Mouse (Mus musculus) heart, embryonic 10.5 days (tissue): ENCODE results near the gene Cwc27. TPM values are rescaled to one million over a fixed set of nuclear protein-coding genes. Genes with fewer than 3 reads are reported as not detected.
A peak's percentile ranks its signal among the peaks of the same experiment; 100 is the strongest.

Experiments used
- DNase-seq: peaks from one replicate; pipeline ENCODE4 v3.0.0-alpha.2; 2017; ENCODE audit warnings: low spot score
- H3K27ac ChIP-seq: fragments of 300-500 bp; sonication (generic); 2 replicates; pipeline ENCODE4 v1.5.1; 2016; ENCODE audit warnings: mild to moderate bottlenecking
- H3K27me3 ChIP-seq: fragments of 300-500 bp; sonication (generic); 2 replicates; pipeline ENCODE4 v1.6.1; 2016; ENCODE audit warnings: mild to moderate bottlenecking; ENCODE audit not compliant: poor library complexity, insufficient read depth, severe bottlenecking
- H3K36me3 ChIP-seq: fragments of 300-500 bp; sonication (generic); 2 replicates; pipeline ENCODE4 v1.6.1; 2016; ENCODE audit warnings: mild to moderate bottlenecking, moderate library complexity
- H3K4me1 ChIP-seq: fragments of 300-500 bp; sonication (generic); 2 replicates; pipeline ENCODE4 v1.6.1; 2016; ENCODE audit warnings: mild to moderate bottlenecking
- H3K4me3 ChIP-seq: fragments of 300-500 bp; sonication (generic); 2 replicates; pipeline ENCODE4 v1.5.1; 2016; ENCODE audit warnings: mild to moderate bottlenecking, moderate library complexity
- H3K9me3 ChIP-seq: fragments of 300-500 bp; sonication (generic); 2 replicates; pipeline ENCODE4 v1.6.1; 2016; ENCODE audit warnings: mild to moderate bottlenecking, moderate library complexity
- WGBS: fragments of 180-500 bp; shearing (Covaris S2); methylation state at CpG from one replicate; pipeline ENCODE4 v1.1.7; 2016; 5-methylcytosine and 5-hydroxymethylcytosine counted together
- polyA plus RNA-seq: library from polyadenylated mRNA; unstranded; fragments of >200 nt; fragmentation: Nextera tagmentation; extraction: Ambion mirVana; gene quantifications from 2 replicates; pipeline ENCODE4 v1.2.1, GENCODE M21; 2016

Cwc27 gene
- polyA plus RNA-seq, 1 experiment from 2014 or later = 29.7 TPM

- WGBS = 88% methylated on average over 5 of the region's 5 CpGs
Measured at GRCm38 (mm10) chr13:104656666-104657272, 160.2 kb downstream of the Cwc27 start.

GRCm38 (mm10) chr13:104655137-104655536 is 161.8 kb downstream of the Cwc27 start:
- no peak for DNase-seq
- no peaks in the 10 kb centered on the region for H3K4me1 ChIP-seq
- no peak overlapping the region for H3K27ac ChIP-seq
- H3K36me3 ChIP-seq = 0 out of 2 replicates have a peak, but pooled peaks cover 2% of the 10 kb centered on the region
- H3K27me3 ChIP-seq = no peaks in the 10 kb centered on the region
- no peak overlapping the region for H3K4me3 ChIP-seq
- no peaks in the 10 kb centered on the region for H3K9me3 ChIP-seq
- 84% methylated on average over 3 of the region's 3 CpGs for WGBS

More at GRCm38 (mm10) chr13:104656666-104657272, 160.2 kb downstream of the Cwc27 start:
- Histone ChIP-seq H3K36me3 (peaks cover 13% of the 10 kb centered on the region), H3K27me3 (no peaks in the 10 kb centered on the region), H3K27ac (no peak overlapping the region), H3K9me3 (no peaks in the 10 kb centered on the region), H3K4me3 (no peak overlapping the region), H3K4me1 (no peaks in the 10 kb centered on the region)
- DNase-seq = no peak

- DNase-seq = no peak
- no peaks in the 10 kb centered on the region for H3K27me3 ChIP-seq
- 86% methylated on average over 2 of the region's 2 CpGs for WGBS
- no peaks in the 10 kb centered on the region for H3K36me3 ChIP-seq
- no peak overlapping the region for H3K4me3 ChIP-seq
- H3K9me3 ChIP-seq = no peaks in the 10 kb centered on the region
- H3K27ac ChIP-seq = no peak overlapping the region
- no peaks in the 10 kb centered on the region for H3K4me1 ChIP-seq
Measured at GRCm38 (mm10) chr13:104651763-104652162, 165.2 kb downstream of the Cwc27 start.

GRCm38 (mm10) chr13:104650654-104651053 is 166.3 kb downstream of the Cwc27 start:
- no peaks in the 10 kb centered on the region for H3K36me3 ChIP-seq
- H3K4me1 ChIP-seq = peaks cover 3% of the 10 kb centered on the region; the same call in 1 of the 2 replicates
- no peaks in the 10 kb centered on the region for H3K27me3 ChIP-seq
- H3K27ac ChIP-seq = no peak overlapping the region
- H3K9me3 ChIP-seq = no peaks in the 10 kb centered on the region
- WGBS = 90% methylated on average over 2 of the region's 2 CpGs
- no peak for DNase-seq
- no peak overlapping the region for H3K4me3 ChIP-seq

- WGBS = 75% methylated on average over 5 of the region's 5 CpGs
- no peaks in the 10 kb centered on the region for H3K9me3 ChIP-seq
- H3K4me1 ChIP-seq = peaks cover 4% of the 10 kb centered on the region; the same call in 1 of the 2 replicates
- no peaks in the 10 kb centered on the region for H3K27me3 ChIP-seq
- no peaks in the 10 kb centered on the region for H3K36me3 ChIP-seq
- H3K27ac ChIP-seq = no peak overlapping the region
- no peak overlapping the region for H3K4me3 ChIP-seq
- no peak for DNase-seq
Measured at GRCm38 (mm10) chr13:104650145-104650544, 166.8 kb downstream of the Cwc27 start.

- H3K27me3 ChIP-seq = no peaks in the 10 kb centered on the region
- H3K27ac ChIP-seq = peak overlapping the region; percentile 64; the same call in 1 of the 2 replicates
- no peak for DNase-seq
- H3K9me3 ChIP-seq = no peaks in the 10 kb centered on the region
- H3K4me1 ChIP-seq = peaks cover 4% of the 10 kb centered on the region; the same call in 1 of the 2 replicates
- H3K4me3 ChIP-seq = no peak overlapping the region
- WGBS = 73% methylated on average over 6 of the region's 6 CpGs
- no peaks in the 10 kb centered on the region for H3K36me3 ChIP-seq
Measured at GRCm38 (mm10) chr13:104645778-104646425, 171.0 kb downstream of the Cwc27 start.

- no peak overlapping the region for H3K27ac ChIP-seq
- peaks cover 10% of the 10 kb centered on the region for H3K4me1 ChIP-seq
- WGBS = 80% methylated on average over 1 of the region's 1 CpGs
- H3K36me3 ChIP-seq = no peaks in the 10 kb centered on the region
- DNase-seq = no peak
- H3K9me3 ChIP-seq = no peaks in the 10 kb centered on the region
- no peaks in the 10 kb centered on the region for H3K27me3 ChIP-seq
- no peak overlapping the region for H3K4me3 ChIP-seq
Measured at GRCm38 (mm10) chr13:104644185-104644584, 172.8 kb downstream of the Cwc27 start.

GRCm38 (mm10) chr13:104640694-104641454 is 176.1 kb downstream of the Cwc27 start:
- no peak for DNase-seq

GRCm38 (mm10) chr13:104638988-104639387 is 178.0 kb downstream of the Cwc27 start:
- Histone ChIP-seq H3K27ac (no peak overlapping the region), H3K27me3 (no peaks in the 10 kb centered on the region), H3K4me3 (no peak overlapping the region), H3K4me1 (peaks cover 14% of the 10 kb centered on the region), H3K9me3 (no peaks in the 10 kb centered on the region), H3K36me3 (no peaks in the 10 kb centered on the region)
- no peak for DNase-seq
- WGBS = 84% methylated on average over 3 of the region's 3 CpGs

More at GRCm38 (mm10) chr13:104640694-104641454, 176.1 kb downstream of the Cwc27 start:
- Histone ChIP-seq H3K4me1 (peaks cover 13% of the 10 kb centered on the region), H3K27ac (peak overlapping the region; percentile 81), H3K9me3 (no peaks in the 10 kb centered on the region), H3K4me3 (no peak overlapping the region), H3K36me3 (no peaks in the 10 kb centered on the region), H3K27me3 (no peaks in the 10 kb centered on the region)
- 63% methylated on average over 5 of the region's 5 CpGs for WGBS

GRCm38 (mm10) chr13:104635965-104636462 is 180.9 kb downstream of the Cwc27 start:
- Histone ChIP-seq H3K36me3 (no peaks in the 10 kb centered on the region), H3K9me3 (no peaks in the 10 kb centered on the region), H3K4me1 (peaks cover 42% of the 10 kb centered on the region), H3K27ac (peak overlapping the region; percentile 79), H3K27me3 (no peaks in the 10 kb centered on the region), H3K4me3 (no peak overlapping the region)
- peak; percentile 81 for DNase-seq
- WGBS = 39% methylated on average over 6 of the region's 6 CpGs

GRCm38 (mm10) chr13:104634708-104635107 is 182.2 kb downstream of the Cwc27 start:
- 85% methylated on average over 2 of the region's 2 CpGs for WGBS
- Histone ChIP-seq H3K4me3 (no peak overlapping the region), H3K4me1 (peaks cover 44% of the 10 kb centered on the region), H3K27me3 (no peaks in the 10 kb centered on the region), H3K36me3 (no peaks in the 10 kb centered on the region), H3K9me3 (no peaks in the 10 kb centered on the region), H3K27ac (peak overlapping the region; percentile 64; the same call in 1 of the 2 replicates)
- DNase-seq = no peak

GRCm38 (mm10) chr13:104632427-104633167 is 184.3 kb downstream of the Cwc27 start:
- peaks cover 50% of the 10 kb centered on the region for H3K4me1 ChIP-seq
- peak overlapping the region; percentile 88; the same call in 1 of the 2 replicates for H3K27ac ChIP-seq
- WGBS = 26% methylated on average over 7 of the region's 7 CpGs

More at GRCm38 (mm10) chr13:104632427-104633167, 184.3 kb downstream of the Cwc27 start:
- H3K4me3 ChIP-seq = no peak overlapping the region
- no peaks in the 10 kb centered on the region for H3K27me3 ChIP-seq
- no peaks in the 10 kb centered on the region for H3K36me3 ChIP-seq
- no peak for DNase-seq
- H3K9me3 ChIP-seq = no peaks in the 10 kb centered on the region
